Mouse (Mus musculus): ENCODE results near the gene Gnl1.
"Not testable (repeated sequence)": the region's sequence is repeated elsewhere in the genome, so short reads cannot be mapped to it uniquely, and the experiment has no call there.

GRCm38 (mm10) chr17:35950946-35951345 lies 28.7 kb upstream of the Gnl1 start:
- not testable (repeated sequence) for TF ChIP-seq CTCF (conservative IDR thresholded peaks at IDR 0.05 in 1 of 2, IDR thresholded peaks at IDR 0.05 in 1 of 2; ENCODE audit: low read depth in 2 of 2, low read length in 2 of 2); NELFE (IDR thresholded peaks at IDR 0.05; ENCODE audit: low read depth, low read length); POLR2A (IDR thresholded peaks at IDR 0.05; ENCODE audit: low read depth, low read length); RCOR1 (conservative IDR thresholded peaks at IDR 0.05; ENCODE audit: low read depth, low read length)
